Mouse (Mus musculus): ENCODE data around the gene Tuba1c. TPM values are rescaled to one million over a fixed set of nuclear protein-coding genes. Genes with fewer than 3 reads are reported as not detected.
"Not testable (repeated sequence)": the region's sequence is repeated elsewhere in the genome, so short reads cannot be mapped to it uniquely, and the experiment has no call there.

Tuba1c gene
- total RNA-seq, 2 experiments from 2014 or later, result 31.9 to 39.8 TPM

GRCm38 (mm10) chr15:99056332-99056731 is 26.6 kb downstream of the Tuba1c start:
- DNase-seq, result no peak

- no peak for DNase-seq
Measured at GRCm38 (mm10) chr15:99065557-99066165, 36.0 kb downstream of the Tuba1c start.

GRCm38 (mm10) chr15:99071988-99072387 is 42.3 kb downstream of the Tuba1c start:
- no peak for DNase-seq

- DNase-seq, result no peak
Measured at GRCm38 (mm10) chr15:99074019-99074599, 44.4 kb downstream of the Tuba1c start, which contains the start of gene Troap. Gene Troap (plus strand): TSS chr15:99074575.

- DNase-seq, result peak; percentile 97
Measured at GRCm38 (mm10) chr15:99074600-99075333, 45.1 kb downstream of the Tuba1c start.

GRCm38 (mm10) chr15:99076011-99076410 is 46.3 kb downstream of the Tuba1c start:
- not testable (repeated sequence) for DNase-seq

GRCm38 (mm10) chr15:99078181-99078910 is 48.7 kb downstream of the Tuba1c start:
- no peak for DNase-seq

- no peak for DNase-seq
Measured at GRCm38 (mm10) chr15:99079804-99080203, 50.1 kb downstream of the Tuba1c start.

- no peak for DNase-seq
Measured at GRCm38 (mm10) chr15:99082322-99082721, 52.6 kb downstream of the Tuba1c start.

GRCm38 (mm10) chr15:99082840-99083239 is 53.1 kb downstream of the Tuba1c start:
- no peak for DNase-seq

GRCm38 (mm10) chr15:99083258-99083657 is 53.6 kb downstream of the Tuba1c start:
- DNase-seq, result peak; percentile 46

GRCm38 (mm10) chr15:99083867-99084557 is 54.3 kb downstream of the Tuba1c start:
- DNase-seq, result no peak

- DNase-seq, result no peak
Measured at GRCm38 (mm10) chr15:99084618-99085017, 54.9 kb downstream of the Tuba1c start.

- DNase-seq, result no peak
Measured at GRCm38 (mm10) chr15:99085997-99086396, 56.3 kb downstream of the Tuba1c start.

GRCm38 (mm10) chr15:99087253-99088075 is 57.8 kb downstream of the Tuba1c start, which contains the start of gene C1ql4:
Gene C1ql4 (minus strand): TSS chr15:99087817.
- peak; percentile 60 for DNase-seq

Small RNA genes within 50 kb of the gene (microRNA-seq; reads per million reads assigned to microRNA genes)
- gene Mir6960, result 0 to 0.50 reads per million in 2 experiments

Other genes starting within 250 kb of the Tuba1c start
- gene Wnt1, start 240.0 kb upstream of the Tuba1c start, total RNA-seq (2021), result not detected
- gene Ddn, start 220.4 kb upstream of the Tuba1c start, total RNA-seq (2021), result 1 to 10 TPM; 2.2 to 2.7 TPM
- 10 to 100 TPM; 35.8 to 36.6 TPM for gene Prkag1, start 198.4 kb upstream of the Tuba1c start, total RNA-seq (2021)
- gene Kmt2d, start 158.7 kb upstream of the Tuba1c start, total RNA-seq (2021), result 10 to 100 TPM; 46.9 to 59.9 TPM
- gene Rhebl1, start 135.4 kb upstream of the Tuba1c start, total RNA-seq (2021), result 1 to 10 TPM; 2.1 to 2.7 TPM
- 1 to 10 TPM; 3.6 to 4.0 TPM for gene Dhh, start 131.4 kb upstream of the Tuba1c start, total RNA-seq (2021)
- gene Lmbr1l, start 111.7 kb upstream of the Tuba1c start, total RNA-seq (2021), result 1 to 10 TPM; 8.1 to 9.9 TPM
- 100 to 1,000 TPM; 188 to 204 TPM for gene Tuba1b, start 95.3 kb upstream of the Tuba1c start, total RNA-seq (2021)
- gene Gm49450, start 76.3 kb upstream of the Tuba1c start, total RNA-seq (2021), result not detected
- gene Tuba1a, start 76.2 kb upstream of the Tuba1c start, total RNA-seq (2021), result 100 to 1,000 TPM; 171 to 195 TPM
- 1 to 10 TPM; 1.7 to 2.0 TPM for gene Prph, start 25.3 kb downstream of the Tuba1c start, total RNA-seq (2021)
- 1 to 10 TPM; 2.5 to 4.6 TPM for gene Troap, start 44.7 kb downstream of the Tuba1c start, total RNA-seq (2021)
- not detected for gene C1ql4, start 57.9 kb downstream of the Tuba1c start, total RNA-seq (2021)
- under 1 TPM in 1 of 2 experiments, not detected in 1; 0.50 TPM for gene Dnajc22, start 63.3 kb downstream of the Tuba1c start, total RNA-seq (2021)
- gene Spats2, start 96.0 kb downstream of the Tuba1c start, total RNA-seq (2021), result 10 to 100 TPM; 12.3 to 14.5 TPM
- gene Kcnh3, start 195.0 kb downstream of the Tuba1c start, total RNA-seq (2021), result under 1 TPM; 0.12 to 0.68 TPM
- gene Mcrs1, start 222.1 kb downstream of the Tuba1c start, total RNA-seq (2021), result 10 to 100 TPM; 41.0 to 44.7 TPM